Mouse (Mus musculus) liver, embryonic 14.5 days (tissue): ENCODE measurements at regions not wholly inside any gene's neighbourhood (a gene's known extent, or its start where the extent isn't known, plus 50 kb on each side); places are given as distances from the start of the nearest gene placed in this dataset.

Source experiments
- ATAC-seq: fragments of 200-750 bp; cut with Nextera tagmentation; 2 replicates; pipeline ENCODE4 v1.8.0; 2017; ENCODE audit warnings: moderate number of reproducible peaks, mild to moderate bottlenecking, moderate library complexity; ENCODE audit not compliant: insufficient read depth
- DNase-seq, 3 experiments: peaks; one replicate each; pipeline ENCODE4 v3.0.0-alpha.2; 2012 to 2013; ENCODE audit warnings: low read depth in 3 of 3, low spot score in 3 of 3
- H3K27ac ChIP-seq: fragments of 300-500 bp; sonication (generic); 2 replicates; pipeline ENCODE4 v1.5.1; 2014; ENCODE audit warnings: moderate library complexity, mild to moderate bottlenecking, control low read depth, inconsistent platforms
- H3K27me3 ChIP-seq: fragments of 300-500 bp; sonication (generic); 2 replicates; pipeline ENCODE4 v1.6.1; 2014; ENCODE audit warnings: mild to moderate bottlenecking, low read length, moderate library complexity; ENCODE audit not compliant: control insufficient read depth, insufficient read depth
- H3K36me3 ChIP-seq: fragments of 300-500 bp; sonication (generic); replicated peaks from 2 replicates; pipeline ENCODE4 v1.6.1; 2014; ENCODE audit warnings: low read depth; ENCODE audit not compliant: control insufficient read depth, insufficient read depth
- H3K4me1 ChIP-seq, 2 experiments: fragments of 200-500 bp in 1 of 2; fragments of 300-500 bp in 1 of 2; sonication (generic) in 1 of 2; replicated peaks; 2 replicates each; pipeline ENCODE4 v1.6.1; 2012 to 2014; ENCODE audit warnings: antibody characterized with exemption in 1 of 2, inconsistent platforms in 1 of 2, low read length in 1 of 2; ENCODE audit not compliant: control insufficient read depth in 2 of 2, insufficient read depth in 2 of 2
- H3K4me2 ChIP-seq: fragments of 300-500 bp; sonication (generic); 2 replicates; pipeline ENCODE4 v1.6.1; 2014; ENCODE audit warnings: low read depth, mild to moderate bottlenecking, control low read depth, moderate library complexity
- H3K4me3 ChIP-seq, 2 experiments: fragments of 200-500 bp in 1 of 2; fragments of 300-500 bp in 1 of 2; sonication (generic) in 1 of 2; 2 replicates each; pipeline ENCODE4 v1.5.1; 2012 to 2014; ENCODE audit warnings: low read depth in 2 of 2, low read length in 2 of 2, mild to moderate bottlenecking in 2 of 2, control low read depth in 1 of 2, inconsistent platforms in 1 of 2, moderate library complexity in 1 of 2; ENCODE audit not compliant: insufficient read depth in 1 of 2
- H3K9ac ChIP-seq: fragments of 300-500 bp; sonication (generic); replicated peaks from 2 replicates; pipeline ENCODE4 v1.6.1; 2014; ENCODE audit warnings: mild to moderate bottlenecking, control low read depth, moderate library complexity
- H3K9me3 ChIP-seq: fragments of 300-500 bp; sonication (generic); 2 replicates; pipeline ENCODE4 v1.6.1; 2016; ENCODE audit warnings: low read length, mixed read lengths; ENCODE audit not compliant: control insufficient read depth
- CTCF ChIP-seq: IDR thresholded peaks from 2 replicates; pipeline ENCODE4 v1.5.1; 2016; ENCODE audit warnings: antibody characterized with exemption, low read depth, control low read depth
- EP300 ChIP-seq: IDR thresholded peaks from 2 replicates; pipeline ENCODE4 v1.6.1; 2016; ENCODE audit warnings: antibody characterized with exemption, low read depth
- WGBS: fragments of 180-500 bp; shearing (Covaris S2); extraction: QIAGEN DNeasy Blood & Tissue Kit; methylation state at CpG from one replicate; pipeline ENCODE4 v1.1.7; 2014; ENCODE audit not compliant: insufficient replicate concordance; 5-methylcytosine and 5-hydroxymethylcytosine counted together

DNA sequence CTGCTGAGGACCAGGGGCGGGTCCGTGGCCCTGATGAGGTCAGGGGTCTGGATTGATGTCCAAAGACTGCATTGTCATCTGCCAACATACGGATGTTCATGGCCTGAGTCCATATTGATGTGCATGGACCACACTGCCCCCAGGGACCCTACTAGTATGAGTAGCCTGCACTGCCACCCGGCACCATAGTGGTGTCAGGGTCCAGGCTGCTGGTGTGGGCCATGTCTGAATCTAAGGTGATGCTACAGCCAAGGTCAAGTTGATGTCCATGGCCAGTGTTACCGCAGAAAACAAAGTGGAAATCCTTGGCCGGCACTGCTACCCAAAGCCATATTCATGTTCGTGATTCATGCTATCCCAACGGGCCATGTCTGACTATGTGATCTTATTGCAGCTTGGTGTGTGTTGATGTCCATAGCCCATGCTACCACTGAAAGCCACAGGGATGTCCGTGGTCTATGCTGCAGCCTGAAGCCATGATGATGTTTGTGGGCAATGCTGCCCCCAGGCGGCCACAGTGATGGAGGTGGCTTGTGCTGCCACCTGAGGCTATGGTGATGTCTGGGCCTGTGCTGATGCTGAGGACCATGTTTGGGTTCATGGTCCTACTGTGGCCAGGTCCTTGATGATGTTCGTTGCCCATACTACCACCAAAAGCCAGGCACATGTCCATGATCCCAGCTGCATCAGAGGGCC, 130.5 kb downstream of the Iqub start:
- H3K27ac ChIP-seq, result no peak overlapping the region
- 60% methylated on average over 11 of the region's 11 CpGs for WGBS
- H3K27me3 ChIP-seq, result no peaks in the 10 kb centered on the region
- TF ChIP-seq EP300 (no peak), CTCF (peak; percentile 59)
- H3K4me2 ChIP-seq, result no peak overlapping the region
- no peak overlapping the region for H3K4me3 ChIP-seq
- DNase-seq (no peak), ATAC-seq (no peak)
- H3K36me3 ChIP-seq, result no peaks in the 10 kb centered on the region
- H3K4me1 ChIP-seq, result no peaks in the 10 kb centered on the region
- no peak overlapping the region for H3K9ac ChIP-seq
- no peaks in the 10 kb centered on the region for H3K9me3 ChIP-seq

DNA sequence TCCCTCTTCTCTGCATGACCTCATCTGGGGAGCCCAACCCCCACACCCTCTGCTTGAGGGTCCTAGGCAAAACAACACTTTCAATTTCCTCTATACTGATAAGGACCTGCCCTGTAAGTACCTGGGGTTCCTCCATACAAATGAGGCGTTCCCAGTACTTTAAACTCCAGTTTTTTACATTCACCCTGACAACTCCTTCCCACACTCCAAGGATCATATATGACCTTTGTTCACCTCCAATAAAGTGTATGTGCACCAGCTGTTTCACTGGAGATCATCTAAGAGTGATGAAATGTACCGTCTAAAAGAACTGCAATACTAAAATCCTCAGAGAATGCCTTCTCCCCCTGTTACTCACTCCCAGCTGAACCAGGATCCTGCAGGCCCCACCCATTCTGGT, 135.0 kb downstream of the Iqub start:
- Histone ChIP-seq H3K4me1 (no peaks in the 10 kb centered on the region), H3K36me3 (no peaks in the 10 kb centered on the region), H3K4me3 (no peak overlapping the region), H3K9me3 (no peaks in the 10 kb centered on the region), H3K4me2 (no peak overlapping the region), H3K9ac (no peak overlapping the region), H3K27me3 (no peaks in the 10 kb centered on the region), H3K27ac (no peak overlapping the region)
- TF ChIP-seq EP300 (no peak), CTCF (no peak)
- DNase-seq, result no peak
- ATAC-seq, result no peak
- 57% methylated on average over 2 of the region's 2 CpGs for WGBS

DNA sequence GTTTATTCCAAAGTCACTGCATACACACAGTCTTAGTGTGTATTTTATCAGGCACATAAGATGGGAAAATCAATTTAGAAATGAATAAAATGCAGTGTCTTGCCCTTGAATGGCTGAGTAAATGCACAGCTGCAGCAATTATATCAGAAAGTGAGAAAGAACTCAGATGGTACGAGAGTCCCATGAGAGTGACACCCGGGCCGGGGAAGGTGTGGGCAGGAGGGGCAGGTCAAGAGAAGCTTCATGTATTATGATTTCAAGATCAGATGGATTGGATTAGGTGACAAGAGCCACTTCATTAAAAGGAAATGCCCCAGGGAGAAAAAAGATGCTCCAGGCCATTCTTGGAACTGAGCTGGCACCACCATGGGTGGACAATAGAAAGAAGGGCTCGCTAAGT, 138.1 kb downstream of the Iqub start:
- no peak overlapping the region for H3K4me2 ChIP-seq
- H3K36me3 ChIP-seq, result no peaks in the 10 kb centered on the region
- H3K27me3 ChIP-seq, result no peaks in the 10 kb centered on the region
- no peak overlapping the region for H3K9ac ChIP-seq
- no peaks in the 10 kb centered on the region for H3K9me3 ChIP-seq
- no peak for DNase-seq
- H3K4me3 ChIP-seq, result no peak overlapping the region
- no peaks in the 10 kb centered on the region for H3K4me1 ChIP-seq
- no peak for TF ChIP-seq EP300
- TF ChIP-seq CTCF, result no peak
- no peak for ATAC-seq
- 57% methylated on average over 4 of the region's 4 CpGs for WGBS
- no peak overlapping the region for H3K27ac ChIP-seq

DNA sequence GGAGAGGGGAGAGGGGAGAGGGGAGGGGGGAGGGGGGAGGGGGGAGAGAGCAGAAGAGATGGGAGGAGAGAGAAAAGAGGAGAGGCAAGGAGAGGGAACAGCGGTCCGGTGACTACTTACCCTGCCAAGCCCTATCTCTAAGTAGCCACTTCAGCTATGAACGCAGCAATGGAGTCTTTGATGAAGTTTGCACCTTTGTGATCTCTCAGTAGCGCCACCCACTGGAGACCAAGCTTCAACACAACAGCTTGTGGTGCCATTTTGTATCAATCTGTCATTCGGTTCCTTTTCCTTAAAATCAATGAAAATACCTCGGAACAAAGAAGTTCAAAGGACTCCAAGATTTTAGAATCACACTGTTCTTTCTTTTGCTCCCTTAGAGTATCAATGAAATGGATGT, 141.7 kb downstream of the Iqub start:
- Histone ChIP-seq H3K4me2 (no peak overlapping the region), H3K9me3 (no peaks in the 10 kb centered on the region), H3K36me3 (no peaks in the 10 kb centered on the region), H3K9ac (no peak overlapping the region), H3K4me3 (no peak overlapping the region), H3K27ac (no peak overlapping the region), H3K4me1 (no peaks in the 10 kb centered on the region), H3K27me3 (no peaks in the 10 kb centered on the region)
- WGBS, result 64% methylated on average over 6 of the region's 6 CpGs
- no peak for DNase-seq
- ATAC-seq, result no peak
- TF ChIP-seq CTCF, result no peak
- no peak for TF ChIP-seq EP300

DNA sequence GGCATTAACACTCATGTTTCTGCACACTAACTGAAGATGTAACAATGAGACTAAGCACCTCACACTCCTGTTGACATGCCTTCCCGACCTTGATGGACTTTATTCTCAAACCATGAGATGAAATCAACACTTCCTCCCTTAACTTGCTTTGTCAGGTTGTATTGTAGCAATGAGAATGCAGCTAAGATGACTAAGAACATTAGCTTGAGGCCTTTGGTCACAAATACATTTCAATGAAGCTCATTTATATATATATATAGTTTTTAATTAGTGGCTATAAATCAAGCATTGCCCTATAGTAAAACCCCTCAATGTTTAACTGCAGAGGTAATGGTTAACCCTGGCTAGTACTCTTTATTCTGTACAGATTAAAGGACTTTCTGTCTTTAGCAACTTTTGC, 143.2 kb downstream of the Iqub start:
- Histone ChIP-seq H3K9ac (no peak overlapping the region), H3K36me3 (no peaks in the 10 kb centered on the region), H3K4me3 (no peak overlapping the region), H3K27me3 (no peaks in the 10 kb centered on the region), H3K9me3 (no peaks in the 10 kb centered on the region), H3K4me2 (no peak overlapping the region), H3K27ac (no peak overlapping the region), H3K4me1 (no peaks in the 10 kb centered on the region)
- WGBS, result 39% methylated on average over 1 of the region's 1 CpGs
- DNase-seq, result no peak
- no peak for TF ChIP-seq CTCF
- no peak for TF ChIP-seq EP300
- no peak for ATAC-seq
